Mouse (Mus musculus): ENCODE measurements at regions not wholly inside any gene's neighbourhood (a gene's known extent, or its start where the extent isn't known, plus 50 kb on each side); places are given as distances from the start of the nearest gene placed in this dataset.

- no peak for DNase-seq (ENCODE audit: low spot score)
- 91% methylated on average over 6 of the region's 6 CpGs for WGBS
- H3K27me3 ChIP-seq (ENCODE audit: insufficient read depth, poor library complexity, severe bottlenecking), result no peaks in the 10 kb centered on the region
- no peak overlapping the region for H3K4me3 ChIP-seq
- H3K27ac ChIP-seq, result no peak overlapping the region
- H3K4me1 ChIP-seq (replicated peaks), result no peaks in the 10 kb centered on the region
- H3K36me3 ChIP-seq, result no peaks in the 10 kb centered on the region
- no peaks in the 10 kb centered on the region for H3K9me3 ChIP-seq
Measured at GRCm38 (mm10) chr6:117563159-117563558, 277.8 kb upstream of the Zfp637 start.

DNA sequence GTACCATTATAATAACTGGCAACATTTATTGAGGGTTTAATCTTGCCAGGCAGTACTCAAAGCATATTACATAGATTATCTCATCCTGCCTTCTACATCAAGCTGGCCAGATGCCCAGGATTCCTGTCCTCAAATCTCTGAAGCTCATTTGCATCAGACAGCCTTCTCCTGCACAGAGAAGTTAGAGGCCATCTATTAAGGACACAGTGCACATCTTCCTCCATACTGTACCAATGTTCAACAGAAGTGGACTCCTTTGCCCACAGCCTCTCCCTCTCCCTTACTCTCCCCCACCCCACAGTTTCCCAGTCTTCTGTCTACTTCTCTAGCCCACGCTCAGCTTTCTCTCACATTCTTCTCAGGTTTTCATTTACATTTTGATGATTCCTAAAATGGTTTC lies 277.3 kb upstream of the Zfp637 start:
- H3K27me3 ChIP-seq (ENCODE audit: insufficient read depth, poor library complexity, severe bottlenecking), result no peaks in the 10 kb centered on the region

DNA sequence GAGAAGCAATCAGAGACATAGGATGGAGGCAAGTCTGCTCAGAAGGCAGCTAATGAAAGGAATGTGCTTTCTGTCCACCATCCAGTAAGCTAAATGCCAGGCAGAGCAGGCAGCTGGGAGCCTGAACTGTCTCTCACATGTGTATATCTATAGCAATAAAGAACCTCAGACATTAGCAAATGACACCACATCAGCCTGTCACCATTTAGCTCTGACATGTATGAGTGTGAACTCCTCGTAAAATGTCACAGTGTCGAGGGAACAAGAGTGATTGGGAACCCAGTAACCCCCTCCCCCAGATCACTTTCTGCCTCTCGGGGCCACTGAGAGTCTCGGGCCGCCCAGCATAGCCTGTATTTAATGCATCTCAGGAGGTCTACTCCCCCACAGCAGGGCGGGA lies 274.2 kb upstream of the Zfp637 start:
- 78% methylated on average over 6 of the region's 6 CpGs for WGBS
- no peak overlapping the region for H3K4me3 ChIP-seq
- no peaks in the 10 kb centered on the region for H3K27me3 ChIP-seq (ENCODE audit: insufficient read depth, poor library complexity, severe bottlenecking)
- DNase-seq (ENCODE audit: low spot score), result no peak
- peaks cover 11% of the 10 kb centered on the region; the same call in 1 of the 2 replicates for H3K4me1 ChIP-seq (replicated peaks)
- no peaks in the 10 kb centered on the region for H3K36me3 ChIP-seq
- no peaks in the 10 kb centered on the region for H3K9me3 ChIP-seq
- no peak overlapping the region for H3K27ac ChIP-seq

More for the DNA sequence above, 277.3 kb upstream of the Zfp637 start:
- no peak overlapping the region for H3K4me3 ChIP-seq
- H3K36me3 ChIP-seq, result no peaks in the 10 kb centered on the region
- 97% methylated on average over 1 of the region's 1 CpGs for WGBS
- no peak overlapping the region for H3K27ac ChIP-seq
- no peaks in the 10 kb centered on the region for H3K4me1 ChIP-seq (replicated peaks)
- no peaks in the 10 kb centered on the region for H3K9me3 ChIP-seq
- DNase-seq (ENCODE audit: low spot score), result no peak

DNA sequence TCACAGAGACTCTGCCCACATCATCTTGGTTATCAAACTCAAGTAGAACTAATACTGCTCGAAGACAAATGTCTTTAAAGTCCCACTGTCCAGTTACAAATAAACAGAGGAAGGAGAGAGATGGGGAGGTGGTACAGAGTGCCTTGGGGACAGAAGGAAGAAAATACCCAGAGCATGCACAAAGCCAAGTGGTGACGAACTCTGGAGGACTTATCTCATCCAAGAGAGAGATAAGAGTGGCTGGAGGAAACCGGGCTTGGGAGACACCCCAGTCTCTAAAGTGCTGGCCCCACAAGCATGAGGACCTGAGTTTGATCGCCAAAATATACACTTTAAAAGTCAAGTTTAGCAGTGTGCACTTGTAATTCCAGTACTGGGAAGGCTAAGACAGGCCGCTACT lies 273.3 kb upstream of the Zfp637 start:
- no peak for DNase-seq (ENCODE audit: low spot score)
- Histone ChIP-seq H3K27ac (no peak overlapping the region), H3K36me3 (no peaks in the 10 kb centered on the region), H3K9me3 (no peaks in the 10 kb centered on the region), H3K27me3 (ENCODE audit: insufficient read depth, poor library complexity, severe bottlenecking) (no peaks in the 10 kb centered on the region), H3K4me3 (no peak overlapping the region), H3K4me1 (replicated peaks) (peaks cover 11% of the 10 kb centered on the region; the same call in 1 of the 2 replicates)
- 89% methylated on average over 5 of the region's 5 CpGs for WGBS

GRCm38 (mm10) chr6:117569576-117570326 lies 271.2 kb upstream of the Zfp637 start:
- 79% methylated on average over 11 of the region's 11 CpGs for WGBS
- Histone ChIP-seq H3K4me1 (replicated peaks) (peaks cover 11% of the 10 kb centered on the region; the same call in 1 of the 2 replicates), H3K4me3 (no peak overlapping the region), H3K36me3 (no peaks in the 10 kb centered on the region), H3K27ac (no peak overlapping the region), H3K9me3 (no peaks in the 10 kb centered on the region), H3K27me3 (ENCODE audit: insufficient read depth, poor library complexity, severe bottlenecking) (no peaks in the 10 kb centered on the region)
- DNase-seq (ENCODE audit: low spot score), result no peak

DNA sequence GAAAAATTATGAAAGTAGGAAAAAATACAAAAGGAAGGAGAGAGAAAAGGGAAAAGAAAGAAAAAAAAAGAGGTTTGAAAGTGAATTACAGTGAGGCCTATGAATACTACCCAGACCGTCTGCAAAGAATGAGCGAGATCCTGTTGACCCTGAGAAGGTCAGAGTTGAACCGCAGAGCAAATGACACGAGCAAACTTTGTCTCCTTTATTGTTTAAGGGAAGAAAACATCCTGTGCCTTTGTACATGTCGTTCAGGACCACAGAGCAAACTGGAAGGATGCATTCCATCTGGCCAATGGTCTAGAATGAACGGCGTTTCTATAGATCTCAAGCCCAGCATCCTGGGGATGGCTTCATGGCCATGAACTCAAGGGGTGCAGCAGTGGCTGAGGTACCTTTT lies 270.6 kb upstream of the Zfp637 start:
- Histone ChIP-seq H3K27ac (no peak overlapping the region), H3K27me3 (ENCODE audit: insufficient read depth, poor library complexity, severe bottlenecking) (no peaks in the 10 kb centered on the region), H3K9me3 (no peaks in the 10 kb centered on the region), H3K4me3 (no peak overlapping the region), H3K4me1 (replicated peaks) (peaks cover 11% of the 10 kb centered on the region), H3K36me3 (no peaks in the 10 kb centered on the region)
- whole genome bisulfite sequencing, result 47% methylated on average over 7 of the region's 7 CpGs
- no peak for DNase-seq (ENCODE audit: low spot score)

DNA sequence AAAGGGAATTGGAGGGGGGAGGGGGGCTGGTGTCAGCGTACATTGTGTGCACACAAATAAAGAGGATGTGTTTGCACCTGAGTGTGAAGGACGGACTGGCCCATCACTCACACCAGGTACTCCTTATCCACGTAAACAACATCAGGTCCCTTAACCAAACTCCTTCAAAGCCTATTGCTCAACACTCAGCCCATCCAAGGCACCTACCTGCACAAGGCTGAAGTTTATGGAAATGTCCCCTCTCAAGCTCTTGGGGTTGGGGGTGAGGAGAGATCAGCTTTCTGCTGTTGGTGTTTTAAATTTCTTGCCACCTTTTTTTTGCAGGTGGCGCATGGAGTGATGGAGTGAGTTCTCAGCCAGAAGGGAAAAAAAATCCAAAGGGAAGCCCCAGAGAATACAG lies 270.2 kb upstream of the Zfp637 start:
- Histone ChIP-seq H3K27me3 (ENCODE audit: insufficient read depth, poor library complexity, severe bottlenecking) (no peaks in the 10 kb centered on the region), H3K9me3 (no peaks in the 10 kb centered on the region), H3K36me3 (no peaks in the 10 kb centered on the region), H3K4me3 (no peak overlapping the region), H3K4me1 (replicated peaks) (peaks cover 11% of the 10 kb centered on the region), H3K27ac (no peak overlapping the region)
- DNase-seq (ENCODE audit: low spot score), result no peak
- 92% methylated on average over 4 of the region's 4 CpGs for WGBS

DNA sequence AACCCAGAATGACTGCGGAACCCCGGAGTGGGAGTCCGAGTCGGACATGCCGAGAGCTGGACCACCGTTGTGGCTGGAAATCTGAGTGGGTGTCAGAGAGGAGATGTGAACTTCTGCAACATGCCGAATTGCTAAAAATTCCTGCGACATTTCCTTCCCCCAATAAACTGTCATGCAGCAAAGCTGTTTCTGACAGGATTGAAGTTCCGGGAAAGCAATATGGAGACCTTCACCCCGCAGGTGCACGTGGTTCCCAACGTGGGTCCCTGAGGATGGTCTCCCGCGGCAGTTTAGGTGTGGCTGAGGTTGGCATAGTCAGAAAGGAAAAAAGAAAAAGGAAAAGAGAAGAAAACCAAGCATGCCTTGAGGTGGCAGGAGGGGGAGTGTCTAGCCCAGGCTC lies 269.0 kb upstream of the Zfp637 start:
- no peak overlapping the region for H3K4me3 ChIP-seq
- 95% methylated on average over 14 of the region's 14 CpGs for WGBS
- no peak overlapping the region for H3K27ac ChIP-seq
- H3K27me3 ChIP-seq (ENCODE audit: insufficient read depth, poor library complexity, severe bottlenecking), result no peaks in the 10 kb centered on the region
- no peak for DNase-seq (ENCODE audit: low spot score)
- peaks cover 11% of the 10 kb centered on the region for H3K4me1 ChIP-seq (replicated peaks)
- no peaks in the 10 kb centered on the region for H3K36me3 ChIP-seq
- no peaks in the 10 kb centered on the region for H3K9me3 ChIP-seq

DNA sequence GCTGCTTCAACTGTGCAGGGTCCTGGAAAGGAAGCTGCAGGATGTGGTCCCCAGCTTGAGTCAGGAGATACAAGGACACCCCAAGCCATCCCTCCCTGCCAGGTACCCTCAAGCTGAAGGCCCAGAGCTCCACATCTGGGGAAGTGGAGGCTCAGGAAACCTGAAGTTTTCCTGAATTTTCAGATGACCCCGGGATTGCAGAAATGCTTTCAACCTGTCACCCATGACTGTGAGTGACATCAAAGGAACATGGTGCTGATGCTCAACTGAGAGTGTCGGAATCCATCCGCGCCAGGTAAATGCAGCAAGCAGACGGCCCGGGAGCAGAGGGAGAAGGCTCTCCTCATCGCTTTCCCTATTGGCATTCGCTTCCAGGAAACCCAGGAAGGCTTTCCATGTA lies 267.6 kb upstream of the Zfp637 start:
- Histone ChIP-seq H3K9me3 (no peaks in the 10 kb centered on the region), H3K4me1 (replicated peaks) (peaks cover 11% of the 10 kb centered on the region), H3K27me3 (ENCODE audit: insufficient read depth, poor library complexity, severe bottlenecking) (no peaks in the 10 kb centered on the region), H3K36me3 (no peaks in the 10 kb centered on the region), H3K27ac (no peak overlapping the region), H3K4me3 (no peak overlapping the region)
- 95% methylated on average over 8 of the region's 8 CpGs for WGBS
- no peak for DNase-seq (ENCODE audit: low spot score)

DNA sequence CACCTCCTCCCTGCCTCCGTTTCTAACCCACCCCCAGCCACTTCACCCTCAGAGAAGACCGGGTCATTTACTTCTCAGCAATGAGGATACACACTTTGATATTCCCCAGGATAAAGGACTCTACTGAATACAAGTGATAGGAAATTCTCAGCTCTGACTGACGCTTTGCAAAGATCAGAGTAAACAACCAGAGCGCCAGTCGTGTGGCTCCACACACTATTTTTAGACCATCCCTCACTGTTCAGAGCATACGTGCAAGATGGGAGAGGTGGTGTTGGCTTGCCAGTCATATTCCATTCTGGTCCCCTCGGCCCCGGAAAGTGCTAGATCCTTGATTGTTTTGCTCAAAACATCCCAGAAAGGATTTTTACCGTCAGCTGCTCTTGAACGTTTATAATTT lies 266.8 kb upstream of the Zfp637 start:
- Histone ChIP-seq H3K9me3 (no peaks in the 10 kb centered on the region), H3K36me3 (no peaks in the 10 kb centered on the region), H3K27ac (no peak overlapping the region), H3K4me1 (replicated peaks) (peaks cover 11% of the 10 kb centered on the region), H3K27me3 (ENCODE audit: insufficient read depth, poor library complexity, severe bottlenecking) (no peaks in the 10 kb centered on the region), H3K4me3 (no peak overlapping the region)
- DNase-seq (ENCODE audit: low spot score), result peak; percentile 1
- 85% methylated on average over 10 of the region's 10 CpGs for WGBS

DNA sequence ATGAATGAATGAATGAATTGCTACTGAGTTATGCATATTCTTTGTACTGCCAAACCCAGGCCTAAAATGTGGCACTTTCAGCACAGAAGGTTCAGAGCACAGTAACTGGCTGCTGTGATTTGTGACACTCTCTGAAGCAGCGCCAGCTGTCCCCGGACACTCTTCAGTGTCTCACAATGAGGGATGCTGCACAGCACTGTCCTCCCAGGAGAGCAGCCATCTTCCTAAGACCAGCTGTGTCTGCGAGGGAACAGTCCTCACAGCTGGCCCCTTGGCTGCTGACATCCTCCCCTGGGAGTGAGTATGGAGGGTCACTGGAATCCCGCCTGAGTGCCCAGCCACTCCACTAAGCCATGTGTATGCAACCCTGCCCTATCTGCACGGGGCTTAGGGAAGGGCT lies 265.9 kb upstream of the Zfp637 start:
- H3K9me3 ChIP-seq, result no peaks in the 10 kb centered on the region
- 77% methylated on average over 5 of the region's 5 CpGs for WGBS

GRCm38 (mm10) chr6:117576021-117576420 lies 265.0 kb upstream of the Zfp637 start:
- peak; percentile 0 for DNase-seq (ENCODE audit: low spot score)
- no peak overlapping the region for H3K27ac ChIP-seq
- no peaks in the 10 kb centered on the region for H3K9me3 ChIP-seq
- H3K4me3 ChIP-seq, result no peak overlapping the region
- WGBS, result 93% methylated on average over 9 of the region's 9 CpGs
- H3K36me3 ChIP-seq, result no peaks in the 10 kb centered on the region
- peaks cover under 1% of the 10 kb centered on the region for H3K4me1 ChIP-seq (replicated peaks)
- no peaks in the 10 kb centered on the region for H3K27me3 ChIP-seq (ENCODE audit: insufficient read depth, poor library complexity, severe bottlenecking)

More for the DNA sequence above, 265.9 kb upstream of the Zfp637 start:
- H3K4me1 ChIP-seq (replicated peaks), result peaks cover 10% of the 10 kb centered on the region
- H3K27ac ChIP-seq, result 0 out of 2 replicates have a peak overlapping the region, but pooled peaks have one; percentile 20
- no peaks in the 10 kb centered on the region for H3K27me3 ChIP-seq (ENCODE audit: insufficient read depth, poor library complexity, severe bottlenecking)
- DNase-seq (ENCODE audit: low spot score), result peak; percentile 3
- no peak overlapping the region for H3K4me3 ChIP-seq
- H3K36me3 ChIP-seq, result no peaks in the 10 kb centered on the region

- Histone ChIP-seq H3K36me3 (no peaks in the 10 kb centered on the region), H3K4me1 (replicated peaks) (no peaks in the 10 kb centered on the region; the same call in 1 of the 2 replicates), H3K9me3 (no peaks in the 10 kb centered on the region), H3K4me3 (no peak overlapping the region), H3K27me3 (ENCODE audit: insufficient read depth, poor library complexity, severe bottlenecking) (no peaks in the 10 kb centered on the region), H3K27ac (no peak overlapping the region)
- peak; percentile 1 for DNase-seq (ENCODE audit: low spot score)
- 85% methylated on average over 10 of the region's 10 CpGs for WGBS
Measured at GRCm38 (mm10) chr6:117577539-117578521, 263.1 kb upstream of the Zfp637 start.
